In the genomic region with DNA sequence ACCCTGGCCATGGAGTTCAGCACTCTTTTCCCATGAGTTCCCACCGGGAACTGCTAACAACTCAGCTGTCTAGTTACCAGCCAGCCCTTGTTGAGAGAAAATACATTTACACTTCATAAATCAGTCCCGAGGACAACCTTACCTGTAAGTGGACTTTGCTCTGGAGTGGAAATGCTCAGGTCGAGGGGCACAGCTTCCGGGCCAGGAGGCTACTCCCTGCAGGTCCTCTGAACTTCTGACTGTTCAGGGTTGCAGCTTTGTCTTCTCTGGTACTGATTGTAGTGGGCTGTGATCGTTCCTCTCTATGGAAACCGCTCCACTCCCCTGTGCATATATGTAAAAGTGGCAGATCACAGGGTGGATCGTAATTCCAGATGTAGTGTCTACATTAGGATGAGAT, we compare ENCODE assay signal across 23 mouse cellular contexts. TPM values are rescaled to one million over a fixed set of nuclear protein-coding genes. Genes with fewer than 3 reads are reported as not detected.
"Had no signal": no experiment of that assay in that cellular context is flagged by ENCODE, and none has a peak within 500 bp of the region (broad histone marks: within the 10 kb centered on the region; RNA-seq: fewer than 3 reads in every experiment).

No protein-coding gene starts in this region.

- H3K27me3 ChIP-seq: lung, embryonic 15.5 days; midbrain, embryonic 13.5 days; midbrain, embryonic 15.5 days; neural tube, embryonic 12.5 days had no signal

- H3K4me2 ChIP-seq: lung, embryonic 15.5 days; midbrain, embryonic 11.5 days; midbrain, embryonic 13.5 days; midbrain, embryonic 15.5 days; neural tube, embryonic 12.5 days had no signal

- H3K4me3 ChIP-seq: lung, embryonic 15.5 days; megakaryocyte, embryonic 14.5 days; midbrain, embryonic 13.5 days; midbrain, embryonic 15.5 days; neural tube, embryonic 12.5 days had no signal

- H3K36me3 ChIP-seq: lung, embryonic 15.5 days; midbrain, embryonic 13.5 days; midbrain, embryonic 15.5 days; neural tube, embryonic 12.5 days had no signal

- H3K9me3 ChIP-seq: lung, embryonic 15.5 days; midbrain, embryonic 13.5 days; midbrain, embryonic 15.5 days; neural tube, embryonic 12.5 days had no signal

- DNase-seq: lung, adult 2 months; lung, postnatal 14 days; lung, postnatal 36 days; retina, postnatal 1 day; right cerebral cortex, adult 18-20 months; right cerebral cortex, postnatal 25 days; right cerebral cortex, postnatal 4 days; spleen, adult 18-20 months; thymus, adult 18-20 months; thymus, postnatal 14 days; thymus, postnatal 36 days had no signal

- H3K9ac ChIP-seq: lung, embryonic 15.5 days; midbrain, embryonic 13.5 days; midbrain, embryonic 15.5 days; neural tube, embryonic 12.5 days had no signal

- ATAC-seq: lung, postnatal 0 days; midbrain, embryonic 13.5 days; midbrain, embryonic 15.5 days had no signal

- H3K4me1 ChIP-seq: lung, embryonic 15.5 days; megakaryocyte, embryonic 14.5 days; midbrain, embryonic 13.5 days; midbrain, embryonic 15.5 days; neural tube, embryonic 12.5 days had no signal

- H3K27ac ChIP-seq: lung, embryonic 15.5 days; macrophage; midbrain, embryonic 13.5 days; midbrain, embryonic 15.5 days; neural tube, embryonic 12.5 days had no signal

RNA-seq across cellular contexts. Expression of a gene that starts 0.5 kb away (rescaled TPM):
- polyA plus RNA-seq: lung, adult 2 months; lung, embryonic 15.5 days; lung, postnatal 0 days; macrophage; midbrain, embryonic 11.5 days; midbrain, embryonic 13.5 days; midbrain, embryonic 15.5 days; neural tube, embryonic 12.5 days; neural tube, embryonic 14.5 days; stomach, embryonic 16.5 days had no signal

RNA-seq across cellular contexts. Expression of a gene that starts 26.6 kb away (rescaled TPM):
- polyA plus RNA-seq: lung, embryonic 15.5 days; lung, postnatal 0 days; macrophage; midbrain, embryonic 11.5 days; midbrain, embryonic 13.5 days; midbrain, embryonic 15.5 days; midbrain, postnatal 0 days; neural tube, embryonic 12.5 days; neural tube, embryonic 14.5 days; thymus, postnatal 0 days had no signal
